ENCODE assay signal across 12 mouse cellular contexts in the genomic region with DNA sequence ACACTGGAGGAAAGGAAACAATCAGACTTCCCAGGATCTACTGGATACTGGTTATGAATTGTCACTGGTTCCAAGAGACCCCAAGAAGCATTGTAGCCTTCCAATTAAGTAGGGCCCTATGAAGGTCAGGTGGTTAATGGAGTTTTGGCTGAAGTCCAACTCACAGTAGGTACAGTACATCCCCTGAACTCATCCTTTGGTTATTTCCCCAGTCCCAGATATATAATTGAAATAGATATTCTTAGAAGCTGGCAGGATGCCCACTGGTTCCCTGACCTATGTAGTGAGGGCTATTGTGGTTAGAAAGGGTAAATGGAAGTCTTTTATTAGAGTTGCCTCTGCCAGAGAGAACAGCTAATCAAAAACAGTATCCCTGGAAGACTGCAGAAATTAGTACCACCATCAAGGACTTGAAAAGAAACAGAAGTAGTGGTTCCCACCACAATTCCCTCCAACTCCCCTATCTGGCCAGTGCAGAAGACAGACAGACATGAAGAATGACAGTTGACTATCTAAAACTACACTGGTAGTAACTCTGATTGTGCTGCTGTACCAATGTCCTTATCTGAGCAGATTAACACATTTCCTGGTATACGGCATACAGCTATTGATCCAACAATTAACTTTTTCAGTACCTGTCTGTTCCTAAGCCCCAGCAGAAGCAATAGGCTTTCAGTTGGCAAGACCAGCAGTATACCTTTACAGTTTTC. TPM values are rescaled to one million over a fixed set of nuclear protein-coding genes. Genes with fewer than 3 reads are reported as not detected.
DNase-seq lines count a peak whose midpoint lies in the region; ATAC-seq lines count a peak whose summit lies in the region.
"Had no signal": no experiment of that assay in that cellular context is flagged by ENCODE, and none has a peak within 500 bp of the region (broad histone marks: within the 10 kb centered on the region; RNA-seq: fewer than 3 reads in every experiment).

No protein-coding gene starts in this region.

- 0 out of 2 replicates have a peak, but pooled peaks have one; percentile 8 for ATAC-seq in granulocyte monocyte progenitor cell, adult 5-6 weeks (replicated peaks; ENCODE audit: poor library complexity, severe bottlenecking)
- ATAC-seq in megakaryocyte progenitor cell, adult 5-6 weeks (replicated peaks; ENCODE audit: poor library complexity), result peak; percentile 87
- ATAC-seq: Patski had no signal

- peak; percentile 12 for DNase-seq in cerebellum, postnatal 14 days
- no peak for DNase-seq in cerebellum, adult 8-10 months
- peak; percentile 1 for DNase-seq in kidney, postnatal 14 days
- DNase-seq in kidney, adult 11 months, result no peak
- DNase-seq in gastrocnemius, adult 18-20 months (ENCODE audit: low spot score), result no peak
- no peak for DNase-seq in urinary bladder, postnatal 36 days (ENCODE audit: low spot score in 2 of 2)
- DNase-seq: B cell, adult 2 months; cerebellum, adult 11 months; heart, adult 2 months had no signal

RNA-seq across cellular contexts. Expression of a gene that starts 29.7 kb away (rescaled TPM):
- 179 and 238 TPM in 2 replicates for total RNA-seq in granulocyte monocyte progenitor cell, adult 5-6 weeks (2014; fragmentation: Nextera tagmentation)
- total RNA-seq in granulocyte monocyte progenitor cell, adult 5-6 weeks (2017), result 121 and 148 TPM in 2 replicates
- 262 and 287 TPM in 2 replicates for total RNA-seq in megakaryocyte progenitor cell, adult 5-6 weeks (2015)
- total RNA-seq in megakaryocyte progenitor cell, adult 5-6 weeks (2017), result 166 and 170 TPM in 2 replicates
- 1 to 10 TPM; 5.7 to 6.4 TPM for total RNA-seq in gastrocnemius, adult 18-20 months (2021)

Comparison
In these comparisons a context has a peak if more than half of its experiments do, and no peak if none do; other contexts are left out.
1. DNase-seq: peak in cerebellum, postnatal 14 days (2 of 2) and kidney, postnatal 14 days (single experiment); none in cerebellum, adult 8-10 months (single experiment), kidney, adult 11 months (single experiment), gastrocnemius, adult 18-20 months (single experiment) and urinary bladder, postnatal 36 days (0 of 2).
2. RNA of a gene that starts 29.7 kb away (total RNA-seq): 166 to 287 TPM in megakaryocyte progenitor cell, adult 5-6 weeks and 121 to 238 TPM in granulocyte monocyte progenitor cell, adult 5-6 weeks; 5.7 to 6.4 TPM in gastrocnemius, adult 18-20 months; every median in the first group is over 10 times any median in the second.